Mouse (Mus musculus): Measurements from ENCODE around the gene Fstl5.

DNA sequence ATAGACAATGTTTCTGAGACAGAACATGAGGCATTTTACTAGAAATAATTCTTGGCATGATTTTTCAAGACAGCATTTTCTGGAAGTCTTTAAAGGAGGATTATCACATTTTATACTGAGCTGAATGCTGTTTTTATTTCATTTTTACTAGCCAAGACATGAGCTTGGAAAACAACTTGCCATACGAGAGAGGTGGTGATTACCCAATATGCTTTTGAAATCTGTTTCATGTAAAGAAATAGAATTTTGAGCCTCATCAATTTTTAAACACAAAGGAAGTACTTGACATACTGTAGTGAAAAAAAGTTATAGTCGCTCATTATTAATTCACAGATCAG lies 606.4 kb downstream of the Fstl5 start:
- TF ChIP-seq GATA2 (IDR thresholded peaks at IDR 0.05; ENCODE audit: borderline replicate concordance, low read depth, low read length) (no peak), CTCF (IDR thresholded peaks at IDR 0.05; ENCODE audit: low read depth, low read length) (no peak), TAL1 (conservative IDR thresholded peaks at IDR 0.05; ENCODE audit: low read depth, low read length) (no peak), GATA1 (IDR thresholded peaks at IDR 0.05; ENCODE audit: borderline replicate concordance, low read length) (no peak), POLR2AphosphoS5 (IDR thresholded peaks at IDR 0.05; ENCODE audit: insufficient replicate concordance, low read depth, low read length) (no peak)

Measured in G1E (cell line).